Mouse (Mus musculus): Measurements from ENCODE around the gene Gm36079. TPM values are rescaled to one million over a fixed set of nuclear protein-coding genes. Genes with fewer than 3 reads are reported as not detected.
"Not testable (repeated sequence)": the region's sequence is repeated elsewhere in the genome, so short reads cannot be mapped to it uniquely, and the experiment has no call there.

Gm36079 gene
- not detected in 2 replicates for polyA plus RNA-seq (2016; fragmentation: Nextera tagmentation; extraction: Ambion mirVana)

DNA sequence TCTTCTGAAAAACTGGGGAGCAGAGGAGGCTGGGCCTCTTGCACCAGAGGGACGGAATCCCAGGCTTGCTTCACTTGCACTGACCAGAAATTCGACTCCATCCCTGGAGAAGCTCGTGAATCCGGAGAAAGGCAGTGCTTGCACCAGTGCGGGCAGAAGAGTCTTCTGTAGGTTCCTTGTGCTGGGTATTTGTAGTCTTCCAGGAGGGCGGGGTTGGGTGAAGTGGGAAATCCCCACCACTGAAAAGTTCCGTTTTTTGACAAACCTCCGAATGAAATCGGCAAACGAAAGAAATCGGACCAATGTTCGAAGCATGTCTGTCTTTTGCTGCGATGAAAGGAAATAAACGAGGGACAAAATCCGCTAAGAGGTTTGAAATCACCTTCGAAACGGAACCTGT, at the start of gene Gm36079:
TSS of gene Gm36079 (minus strand) at position 101 of the 400 bp plus-strand sequence.
- H3K27ac ChIP-seq; H3K9me3 ChIP-seq; H3K36me3 ChIP-seq (replicated peaks); H3K4me3 ChIP-seq; H3K4me1 ChIP-seq; DNase-seq (ENCODE audit: extremely low spot score, low spot score): not testable (repeated sequence)
- 3% methylated on average over 5 of the region's 17 CpGs for WGBS
- H3K27me3 ChIP-seq (ENCODE audit: poor library complexity, severe bottlenecking) = peaks cover 42% of the 10 kb centered on the region

DNA sequence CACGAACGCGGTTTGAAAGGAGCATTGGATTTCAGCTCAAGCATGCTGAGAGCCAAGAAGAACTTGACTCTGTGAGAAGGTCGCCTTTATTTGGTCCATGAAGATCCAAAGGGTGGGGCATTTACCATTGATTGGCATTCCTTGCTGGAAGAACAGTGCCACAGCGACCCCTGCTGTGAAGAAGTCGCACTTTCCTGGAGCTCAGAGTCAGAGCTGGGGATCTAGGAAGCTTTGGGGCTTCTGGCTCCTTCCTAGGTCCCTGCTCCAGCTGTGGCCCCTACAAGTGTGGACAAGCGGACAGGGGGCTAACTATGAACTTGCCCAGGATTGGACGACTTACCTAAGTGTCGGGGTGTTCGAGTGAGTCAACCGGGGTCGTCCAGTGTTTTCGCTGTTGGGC, 44.1 kb upstream of the Gm36079 start:
- not testable (repeated sequence) for H3K4me3 ChIP-seq; DNase-seq (ENCODE audit: extremely low spot score, low spot score); H3K36me3 ChIP-seq (replicated peaks); H3K9me3 ChIP-seq; H3K27me3 ChIP-seq (ENCODE audit: poor library complexity, severe bottlenecking); H3K4me1 ChIP-seq; H3K27ac ChIP-seq
- no CpG with 5 or more reads among the region's 13 CpGs for WGBS

DNA sequence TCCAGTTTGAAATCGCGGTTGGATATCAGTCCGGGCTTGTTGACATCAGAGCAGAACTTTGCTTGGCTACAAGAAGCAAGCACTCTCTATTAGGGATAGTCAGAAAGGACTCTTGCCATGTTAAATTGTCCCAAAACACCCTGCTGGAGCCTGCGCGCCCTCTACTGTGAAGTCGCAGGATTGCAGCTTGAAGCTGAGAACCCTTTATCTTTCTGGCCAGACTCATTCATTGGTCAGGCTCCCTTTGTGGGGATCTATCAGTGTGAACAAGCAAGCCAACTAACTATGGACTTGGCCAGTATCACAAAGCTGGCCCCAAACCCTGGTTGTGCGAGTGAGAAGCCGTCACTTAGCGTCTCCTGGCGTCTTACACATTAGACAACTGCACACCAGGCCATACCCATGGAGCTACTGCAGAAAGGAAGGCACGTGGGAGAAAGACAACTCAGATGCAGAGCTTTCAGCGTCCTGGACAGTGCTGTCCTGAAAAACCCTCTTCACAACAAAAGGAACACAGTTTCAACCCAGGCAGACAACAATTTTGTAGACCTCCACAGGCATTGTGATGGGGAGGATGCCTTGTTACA, 43.3 kb upstream of the Gm36079 start:
- H3K4me1 ChIP-seq; H3K4me3 ChIP-seq; H3K36me3 ChIP-seq (replicated peaks); DNase-seq (ENCODE audit: extremely low spot score, low spot score); H3K27me3 ChIP-seq (ENCODE audit: poor library complexity, severe bottlenecking); H3K27ac ChIP-seq; H3K9me3 ChIP-seq: not testable (repeated sequence)
- WGBS = no CpG with 5 or more reads among the region's 12 CpGs

DNA sequence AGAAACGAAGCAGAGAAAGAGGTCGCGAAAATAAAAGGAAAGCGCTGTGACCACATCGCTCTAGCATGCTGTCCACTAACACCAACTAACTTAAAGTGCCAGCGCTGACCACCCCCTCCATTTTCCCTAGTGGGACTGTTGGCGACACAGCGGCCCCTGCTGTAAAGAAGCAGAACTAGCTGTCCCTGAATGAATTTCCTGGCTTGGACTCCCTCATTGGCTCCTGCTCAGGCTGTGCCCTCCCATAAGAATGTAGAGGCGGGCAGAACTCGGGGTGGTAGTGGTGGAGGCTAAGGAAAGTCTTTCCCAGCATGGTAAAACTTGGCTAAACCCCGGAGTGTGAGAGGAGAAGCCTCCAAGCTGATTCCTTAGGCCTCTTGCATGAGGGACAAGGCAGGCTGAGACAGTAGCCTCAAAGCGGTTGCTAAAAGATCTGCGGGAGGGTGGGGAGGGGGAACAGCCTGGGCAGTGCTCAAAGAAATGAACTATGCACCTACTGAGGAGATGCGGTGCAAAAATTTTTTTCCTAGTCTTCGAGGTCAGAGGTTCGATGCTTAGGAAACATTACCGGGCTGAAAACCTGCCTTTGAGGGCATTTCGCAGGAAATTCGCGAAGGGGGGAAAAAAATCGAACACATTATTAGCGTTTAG, 36.8 kb upstream of the Gm36079 start:
- H3K27ac ChIP-seq; H3K27me3 ChIP-seq (ENCODE audit: poor library complexity, severe bottlenecking); H3K9me3 ChIP-seq; DNase-seq (ENCODE audit: extremely low spot score, low spot score); H3K4me1 ChIP-seq; H3K36me3 ChIP-seq (replicated peaks); H3K4me3 ChIP-seq: not testable (repeated sequence)
- no CpG with 5 or more reads among the region's 22 CpGs for WGBS

DNA sequence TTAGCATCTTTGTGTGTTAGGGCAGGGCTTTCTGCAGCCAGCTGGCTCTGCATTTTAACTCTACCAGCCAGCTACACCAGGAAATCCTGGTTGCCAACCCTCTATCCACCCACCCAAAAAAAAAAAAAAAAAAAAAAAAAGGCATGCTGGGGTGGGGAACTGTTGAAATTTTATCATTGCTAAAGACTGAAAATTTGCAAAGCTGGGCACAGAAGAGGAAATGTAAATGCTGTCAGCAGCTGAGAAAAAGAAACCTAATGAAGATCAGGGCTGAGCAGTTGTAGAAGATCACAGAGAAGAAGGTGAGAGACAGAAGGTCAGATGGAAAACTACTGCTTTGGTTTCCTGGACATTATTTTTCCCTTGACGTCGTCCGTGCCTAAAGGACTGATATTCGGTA, 36.1 kb upstream of the Gm36079 start:
- H3K4me3 ChIP-seq; DNase-seq (ENCODE audit: extremely low spot score, low spot score); H3K27ac ChIP-seq; H3K27me3 ChIP-seq (ENCODE audit: poor library complexity, severe bottlenecking); H3K9me3 ChIP-seq; H3K4me1 ChIP-seq; H3K36me3 ChIP-seq (replicated peaks): not testable (repeated sequence)
- no CpG with 5 or more reads among the region's 4 CpGs for WGBS

DNA sequence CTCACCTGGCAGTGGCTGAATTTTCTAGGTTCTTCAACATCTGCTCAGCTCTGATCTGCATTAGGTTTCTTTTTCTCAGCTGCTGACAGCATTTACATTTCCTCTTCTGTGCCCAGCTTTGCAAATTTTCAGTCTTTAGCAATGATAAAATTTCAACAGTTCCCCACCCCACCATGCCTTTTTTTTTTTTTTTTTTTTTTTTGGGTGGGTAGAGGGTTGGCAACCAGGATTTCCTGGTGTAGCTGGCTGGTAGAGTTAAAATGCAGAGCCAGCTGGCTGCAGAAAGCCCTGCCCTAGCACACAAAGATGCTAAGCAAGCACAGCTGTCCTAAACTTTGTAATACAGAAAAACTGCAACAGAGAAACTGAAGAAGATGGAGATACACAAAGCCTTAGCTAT, 25.3 kb upstream of the Gm36079 start, which contains the start of gene Gm21188:
TSS of gene Gm21188 (minus strand) at position 110 of the 400 bp plus-strand sequence.
- H3K9me3 ChIP-seq, H3K4me3 ChIP-seq, H3K27ac ChIP-seq: not testable (repeated sequence)

DNA sequence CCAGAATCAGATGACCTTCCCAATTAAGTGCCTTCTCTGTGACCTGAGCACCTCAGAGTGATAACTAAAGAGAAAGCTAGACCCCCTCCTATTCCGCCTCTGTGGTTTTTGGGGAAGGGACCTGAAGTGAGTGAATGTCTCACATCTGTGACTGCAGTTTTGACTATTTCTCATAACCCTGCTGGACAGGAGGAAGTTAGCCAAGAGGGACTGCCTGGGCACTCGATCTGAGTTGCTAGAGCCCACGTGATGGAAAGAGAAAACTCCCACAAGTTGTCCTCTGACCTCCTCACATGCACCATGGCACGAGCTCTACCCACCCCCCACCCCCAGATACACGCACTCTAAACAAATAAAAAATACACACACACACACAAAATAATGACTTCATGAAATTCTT, 21.8 kb upstream of the Gm36079 start:
- no CpG with 5 or more reads among the region's 5 CpGs for WGBS
- H3K27ac ChIP-seq; H3K4me1 ChIP-seq; H3K27me3 ChIP-seq (ENCODE audit: poor library complexity, severe bottlenecking); H3K36me3 ChIP-seq (replicated peaks); H3K4me3 ChIP-seq; DNase-seq (ENCODE audit: extremely low spot score, low spot score); H3K9me3 ChIP-seq: not testable (repeated sequence)

More for the DNA sequence above, 25.3 kb upstream of the Gm36079 start, which contains the start of gene Gm21188:
- not testable (repeated sequence) for H3K4me1 ChIP-seq; H3K27me3 ChIP-seq (ENCODE audit: poor library complexity, severe bottlenecking); DNase-seq (ENCODE audit: extremely low spot score, low spot score); H3K36me3 ChIP-seq (replicated peaks)

DNA sequence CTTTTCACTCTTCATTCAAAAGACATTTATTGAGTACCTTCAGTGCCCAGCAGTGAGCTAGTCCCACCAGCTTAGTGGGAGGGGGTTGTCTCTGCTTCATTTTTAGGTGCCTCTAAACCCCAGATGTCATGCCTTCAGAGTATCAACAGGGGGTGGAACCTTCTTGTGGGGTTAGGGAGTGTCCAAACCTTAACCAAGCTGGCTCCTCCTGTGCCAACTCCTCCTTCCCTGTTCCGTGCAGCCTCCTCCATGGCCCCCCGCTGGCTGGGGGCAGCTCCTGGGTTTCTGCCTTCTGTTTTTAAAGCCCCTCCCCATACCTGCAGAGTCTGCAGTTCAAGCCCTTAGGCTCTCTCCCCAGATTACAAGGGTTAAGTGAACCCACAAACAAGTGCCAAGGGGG, 21.4 kb upstream of the Gm36079 start:
- not testable (repeated sequence) for H3K9me3 ChIP-seq; H3K36me3 ChIP-seq (replicated peaks); DNase-seq (ENCODE audit: extremely low spot score, low spot score); H3K4me1 ChIP-seq; H3K27ac ChIP-seq; H3K27me3 ChIP-seq (ENCODE audit: poor library complexity, severe bottlenecking); H3K4me3 ChIP-seq
- WGBS = no CpG with 5 or more reads among the region's 2 CpGs

DNA sequence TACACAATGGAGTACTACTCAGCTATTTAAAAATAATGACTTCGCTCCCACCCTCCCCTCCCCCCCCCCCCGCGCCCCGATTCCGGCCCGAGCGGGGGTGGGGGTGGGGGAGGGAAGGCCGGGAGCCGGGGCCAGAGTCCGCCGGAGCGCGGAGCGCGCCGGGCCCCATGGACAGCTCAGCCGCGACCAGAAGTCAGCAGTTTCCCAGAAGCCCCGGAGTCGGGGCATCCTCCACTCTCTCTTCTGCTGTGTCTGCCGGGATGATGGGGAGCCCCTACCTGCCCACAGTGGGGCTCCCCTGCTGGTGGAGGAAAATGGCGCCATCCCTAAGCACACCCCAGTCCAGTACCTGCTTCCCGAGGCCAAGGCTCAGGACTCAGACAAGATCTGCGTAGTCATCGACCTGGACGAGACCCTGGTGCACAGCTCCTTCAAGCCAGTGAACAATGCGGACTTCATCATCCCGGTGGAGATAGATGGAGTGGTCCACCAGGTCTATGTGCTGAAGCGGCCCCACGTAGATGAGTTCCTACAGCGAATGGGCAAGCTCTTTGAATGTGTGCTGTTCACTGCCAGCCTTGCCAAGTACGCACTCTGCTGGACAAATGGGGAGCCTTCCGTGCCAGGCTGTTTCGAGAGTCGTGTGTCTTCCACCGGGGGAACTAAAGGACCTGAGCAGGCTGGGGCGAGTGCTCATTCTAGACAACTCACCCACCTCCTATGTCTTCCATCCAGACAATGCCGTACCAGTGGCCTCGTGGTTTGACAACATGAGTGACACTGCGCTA, 19.8 kb upstream of the Gm36079 start:
- DNase-seq (ENCODE audit: extremely low spot score, low spot score) = peak; percentile 13
- not testable (repeated sequence) for H3K36me3 ChIP-seq (replicated peaks); H3K27ac ChIP-seq; H3K9me3 ChIP-seq; H3K4me1 ChIP-seq; H3K4me3 ChIP-seq
- peaks cover 20% of the 10 kb centered on the region for H3K27me3 ChIP-seq (ENCODE audit: poor library complexity, severe bottlenecking)
- WGBS = under 1% methylated on average over 18 of the region's 40 CpGs

DNA sequence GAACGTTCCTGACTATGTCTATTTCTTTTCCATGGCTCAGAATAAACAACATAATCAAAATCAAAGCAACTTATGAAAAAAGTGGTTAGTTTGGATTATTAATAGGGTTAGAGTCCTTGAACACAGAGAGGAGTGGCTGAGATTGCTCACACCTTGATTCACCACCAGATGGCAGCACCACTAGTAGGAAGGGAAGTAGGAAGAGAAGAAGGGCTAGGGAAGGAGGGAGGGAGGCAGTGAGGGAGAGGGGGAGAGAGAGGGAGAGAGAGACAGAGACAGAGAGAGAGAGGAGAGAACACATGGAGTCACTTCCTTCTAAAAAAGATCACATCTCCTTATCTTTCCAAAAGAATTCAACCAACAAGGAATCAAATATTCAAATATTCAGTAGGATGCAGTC, 14.3 kb upstream of the Gm36079 start:
- DNase-seq (ENCODE audit: extremely low spot score, low spot score) = peak; percentile 15

DNA sequence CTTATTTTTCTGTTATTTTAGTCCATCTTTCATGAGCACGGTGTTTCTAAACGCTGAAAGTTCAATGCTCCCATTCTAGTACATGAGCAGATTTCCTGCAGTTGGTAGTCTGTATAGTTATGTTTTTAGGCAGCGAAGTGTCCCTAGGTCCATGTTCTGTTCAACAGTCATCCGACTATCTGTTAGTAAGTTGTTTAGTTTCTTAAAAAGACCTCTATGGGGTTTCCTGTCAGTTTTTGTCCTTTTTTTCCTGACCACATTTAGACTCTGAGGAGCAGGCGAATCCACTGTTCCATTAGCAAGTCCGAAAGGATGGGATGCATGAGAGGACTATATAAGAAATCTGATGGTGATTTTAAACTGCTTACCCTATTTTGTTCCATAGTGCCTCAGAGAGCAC, 11.1 kb upstream of the Gm36079 start:
- not testable (repeated sequence) for H3K9me3 ChIP-seq; H3K36me3 ChIP-seq (replicated peaks); H3K27ac ChIP-seq; H3K4me1 ChIP-seq; H3K4me3 ChIP-seq
- DNase-seq (ENCODE audit: extremely low spot score, low spot score) = peak; percentile 14
- H3K27me3 ChIP-seq (ENCODE audit: poor library complexity, severe bottlenecking) = peaks cover 53% of the 10 kb centered on the region
- 3% methylated on average over 6 of the region's 6 CpGs for WGBS

More for the DNA sequence above, 14.3 kb upstream of the Gm36079 start:
- H3K27me3 ChIP-seq (ENCODE audit: poor library complexity, severe bottlenecking) = peaks cover 38% of the 10 kb centered on the region
- not testable (repeated sequence) for H3K4me1 ChIP-seq; H3K27ac ChIP-seq; H3K36me3 ChIP-seq (replicated peaks); H3K4me3 ChIP-seq; H3K9me3 ChIP-seq
- WGBS = no CpG with 5 or more reads among the region's 1 CpGs

DNA sequence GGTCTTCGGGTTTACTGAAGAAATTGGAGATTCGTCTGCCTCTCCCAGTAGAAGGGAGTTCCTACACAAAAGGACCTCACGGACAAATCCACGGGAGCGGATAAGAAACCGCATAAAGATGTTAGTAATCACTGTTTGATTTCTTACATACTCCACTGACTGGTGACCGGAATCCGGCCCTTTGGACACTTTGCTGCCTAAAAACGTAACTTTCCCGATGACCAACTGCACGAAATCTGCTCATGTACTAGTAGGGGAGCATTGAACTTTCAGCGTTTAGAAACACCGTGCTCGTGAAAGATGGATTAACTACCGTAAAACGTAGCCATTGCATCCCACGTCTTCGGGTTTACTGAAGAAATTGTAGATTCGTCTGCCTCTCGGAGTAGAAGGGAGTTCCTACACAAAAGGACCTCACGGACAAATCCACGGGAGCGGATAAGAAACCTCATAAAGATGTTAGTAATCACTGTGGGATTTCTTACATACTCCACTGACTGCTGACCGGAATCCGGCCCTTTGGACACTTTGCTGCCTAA, 9.8 kb upstream of the Gm36079 start:
- DNase-seq (ENCODE audit: extremely low spot score, low spot score) = peak; percentile 14
- WGBS = 1% methylated on average over 25 of the region's 25 CpGs
- peaks cover 47% of the 10 kb centered on the region for H3K27me3 ChIP-seq (ENCODE audit: poor library complexity, severe bottlenecking)
- H3K4me1 ChIP-seq; H3K27ac ChIP-seq; H3K36me3 ChIP-seq (replicated peaks); H3K9me3 ChIP-seq; H3K4me3 ChIP-seq: not testable (repeated sequence)

DNA sequence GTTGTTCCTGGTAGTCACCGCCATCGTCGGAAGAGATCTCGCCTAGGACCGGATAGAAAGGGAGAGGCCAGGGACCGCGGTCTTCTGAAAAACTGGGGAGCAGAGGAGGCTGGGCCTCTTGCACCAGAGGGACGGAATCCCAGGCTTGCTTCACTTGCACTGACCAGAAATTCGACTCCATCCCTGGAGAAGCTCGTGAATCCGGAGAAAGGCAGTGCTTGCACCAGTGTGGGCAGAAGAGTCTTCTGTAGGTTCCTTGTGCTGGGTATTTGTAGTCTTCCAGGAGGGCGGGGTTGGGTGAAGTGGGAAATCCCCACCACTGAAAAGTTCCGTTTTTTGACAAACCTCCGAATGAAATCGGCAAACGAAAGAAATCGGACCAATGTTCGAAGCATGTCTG, 8.3 kb upstream of the Gm36079 start:
- not testable (repeated sequence) for H3K27ac ChIP-seq; DNase-seq (ENCODE audit: extremely low spot score, low spot score); H3K4me3 ChIP-seq; H3K4me1 ChIP-seq; H3K36me3 ChIP-seq (replicated peaks); H3K9me3 ChIP-seq
- WGBS = under 1% methylated on average over 7 of the region's 18 CpGs
- H3K27me3 ChIP-seq (ENCODE audit: poor library complexity, severe bottlenecking) = peaks cover 47% of the 10 kb centered on the region
